Mouse (Mus musculus) frontal cortex, postnatal 36 days (tissue): ENCODE results near the gene Coa6.
"Not testable (repeated sequence)": the region's sequence is repeated elsewhere in the genome, so short reads cannot be mapped to it uniquely, and the experiment has no call there.

Experiments used
- DNase-seq, 2 experiments: peaks; one replicate each; pipeline ENCODE4 v3.0.0; 2022; ENCODE audit warnings: low spot score in 2 of 2

Gene Coa6

DNA sequence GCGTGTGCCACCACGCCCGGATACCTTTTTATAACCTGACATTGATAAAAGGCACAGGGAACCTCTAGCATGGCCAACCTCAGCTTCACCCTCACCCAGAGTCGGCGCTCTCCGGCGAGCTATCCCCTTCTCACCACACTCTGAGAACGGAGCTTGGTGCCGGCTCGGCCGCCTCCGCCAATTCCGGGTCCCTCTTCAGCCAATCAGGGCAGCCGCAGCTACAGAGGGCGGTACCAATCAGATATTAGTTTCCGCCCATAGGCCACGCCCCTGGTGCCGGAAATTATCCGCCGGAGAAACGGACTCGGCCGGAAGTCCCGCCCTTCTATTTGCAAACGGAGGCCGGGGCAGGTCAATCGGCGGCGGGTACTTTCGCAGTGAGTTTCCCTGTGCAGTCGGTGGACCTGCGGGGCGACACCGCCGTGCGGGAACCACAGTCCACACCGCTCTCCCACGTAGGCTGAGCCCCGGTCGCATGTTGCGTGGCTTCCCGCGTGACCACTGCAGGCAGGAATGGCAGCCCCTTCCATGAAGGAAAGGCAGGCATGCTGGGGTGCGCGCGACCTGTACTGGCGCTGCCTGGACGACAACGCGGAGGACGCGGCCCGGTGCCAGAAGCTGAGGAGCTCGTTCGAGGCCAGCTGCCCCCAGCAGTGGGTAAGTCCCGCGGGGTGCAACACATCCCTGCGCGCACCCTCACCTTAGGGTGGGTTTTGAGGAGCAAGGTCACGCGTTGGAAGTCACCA, at the start of gene Coa6:
Coa6 (plus strand) TSS at position 342 of the 746 bp plus-strand sequence.
- peak; percentile 97 to 98 for DNase-seq

DNA sequence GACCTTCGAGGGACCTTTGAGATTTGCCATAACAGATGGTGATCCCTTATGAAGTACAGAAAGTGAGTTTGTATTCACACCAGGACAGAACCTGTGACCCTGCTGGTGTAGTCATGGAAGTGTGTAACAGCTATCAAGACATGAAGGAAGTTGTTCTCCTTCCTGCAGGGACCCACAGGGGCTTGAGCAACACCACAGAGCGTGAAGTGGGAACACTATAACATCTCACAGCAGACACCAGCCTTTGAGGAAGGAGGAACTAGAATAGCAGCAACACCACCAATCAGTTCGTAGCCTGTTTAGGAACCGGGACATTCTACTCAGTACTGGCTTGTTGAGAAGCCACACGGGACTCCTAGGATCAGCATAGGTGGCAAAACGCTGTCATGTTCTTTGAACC, 42.7 kb upstream of the Coa6 start:
- DNase-seq = no peak

- DNase-seq = no peak
These were observed 42.2 kb upstream of the Coa6 start for GRCm38 (mm10) chr8:126380141-126380540.

GRCm38 (mm10) chr8:126381299-126381698, 41.0 kb upstream of the Coa6 start:
- no peak for DNase-seq

GRCm38 (mm10) chr8:126382216-126382615, 40.1 kb upstream of the Coa6 start:
- no peak for DNase-seq

GRCm38 (mm10) chr8:126382749-126383148, 39.6 kb upstream of the Coa6 start:
- peak; percentile 40 to 54 for DNase-seq

- no peak for DNase-seq
These were observed 34.7 kb upstream of the Coa6 start for GRCm38 (mm10) chr8:126387566-126387965.

DNA sequence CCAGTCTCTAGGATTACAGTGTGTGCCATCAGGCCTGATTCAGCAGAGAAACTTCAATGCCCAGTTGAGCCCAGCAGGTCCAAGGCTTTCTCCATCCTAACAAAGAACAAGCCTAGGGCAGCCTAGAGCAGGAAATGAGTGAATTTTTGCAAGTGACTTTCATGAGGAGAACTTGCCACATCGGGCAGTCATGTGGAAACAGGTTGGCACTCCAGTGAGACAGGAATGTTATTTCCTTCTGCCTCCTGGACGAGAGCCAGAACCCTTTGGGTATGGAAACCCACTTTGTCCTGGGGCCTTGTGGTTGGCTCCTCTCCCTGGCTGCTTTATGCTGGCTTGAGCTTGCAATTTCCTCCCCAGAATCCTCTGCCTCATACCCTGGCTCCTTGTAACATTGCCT, 30.8 kb upstream of the Coa6 start:
- no peak for DNase-seq

- DNase-seq = no peak
These were observed 26.9 kb upstream of the Coa6 start for GRCm38 (mm10) chr8:126395386-126395785.

- DNase-seq = no peak
These were observed 26.4 kb upstream of the Coa6 start for GRCm38 (mm10) chr8:126395917-126396316.

GRCm38 (mm10) chr8:126398349-126398748, 24.0 kb upstream of the Coa6 start:
- no peak for DNase-seq

GRCm38 (mm10) chr8:126404550-126404949, 17.8 kb upstream of the Coa6 start:
- DNase-seq = not testable (repeated sequence)

DNA sequence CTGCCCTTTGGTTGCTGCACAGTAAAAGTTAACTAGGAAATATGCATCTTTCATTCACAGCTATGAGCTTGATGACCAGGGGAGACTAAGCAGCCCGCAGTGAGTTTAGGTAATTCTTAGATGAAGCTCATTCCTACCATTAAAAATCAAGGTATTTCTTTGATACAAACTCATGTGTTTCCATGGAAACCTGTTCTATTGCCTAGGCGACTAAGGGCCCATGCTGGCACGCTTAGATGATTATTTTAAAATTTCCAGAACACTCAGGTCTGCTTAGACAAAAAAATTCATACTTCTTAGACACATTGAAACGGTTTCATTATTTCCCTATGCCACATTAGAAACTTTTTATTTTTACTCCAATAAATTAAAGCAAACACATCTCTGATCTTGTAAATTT, 17.3 kb upstream of the Coa6 start:
- no peak for DNase-seq

DNA sequence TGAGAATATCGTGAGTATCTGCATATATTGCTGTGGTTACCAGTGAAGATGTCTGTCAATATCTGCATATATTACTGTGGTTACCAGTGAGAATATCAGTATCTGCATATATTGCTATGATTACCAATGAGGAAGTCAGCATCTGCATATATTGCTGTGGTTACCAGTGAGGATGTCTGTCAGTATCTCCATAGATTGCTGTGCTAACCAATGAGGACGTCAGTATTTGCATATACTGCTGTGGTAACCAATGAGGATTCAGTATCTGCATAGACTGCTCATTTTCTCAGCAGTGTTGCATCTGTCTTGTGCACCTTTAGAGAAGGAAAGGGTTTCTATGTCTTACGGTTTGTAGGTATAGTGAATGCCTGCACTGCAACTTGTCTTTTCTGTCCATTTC, 1.5 kb upstream of the Coa6 start:
- DNase-seq = no peak

DNA sequence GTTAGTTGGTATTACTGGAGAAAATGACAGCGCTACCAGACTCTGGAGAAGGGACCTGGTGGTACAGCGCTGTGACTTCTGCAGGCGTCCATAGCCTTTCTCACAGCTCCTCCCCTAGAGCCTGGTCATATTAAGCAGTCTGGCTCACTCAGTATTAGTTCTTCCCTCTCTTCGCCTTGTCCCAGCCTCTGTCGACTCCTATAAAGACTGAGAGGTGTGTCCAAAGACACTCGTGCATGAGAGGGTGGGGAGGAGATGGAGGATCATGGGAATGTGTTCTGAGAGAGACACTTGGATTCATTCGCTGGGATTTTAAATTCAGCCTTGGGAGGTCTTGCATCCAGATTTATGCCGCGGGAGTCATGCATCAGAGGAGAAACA, 595 bp downstream of the Coa6 start:
- peak in 1 of 2 experiments; percentile 47 for DNase-seq

DNA sequence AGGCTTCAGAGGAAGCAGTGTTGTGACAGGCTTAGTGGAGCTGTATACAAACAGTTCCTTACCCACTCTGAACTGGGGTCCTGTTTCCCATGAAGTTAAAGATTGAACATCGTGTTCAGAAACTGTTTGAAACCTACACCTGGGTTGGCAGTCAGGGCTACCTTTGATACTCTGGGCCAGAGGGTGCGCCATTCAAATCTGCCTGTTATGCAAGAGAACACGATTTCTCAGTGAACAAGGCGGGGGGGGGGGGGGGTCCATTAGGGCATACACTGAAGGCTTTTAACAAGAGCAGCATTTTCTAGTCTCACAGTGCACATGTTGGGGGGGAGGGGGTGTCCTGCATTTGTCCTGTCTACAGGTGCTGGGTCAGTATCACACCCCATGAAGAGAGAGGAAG, 1.8 kb downstream of the Coa6 start:
- DNase-seq = no peak

DNA sequence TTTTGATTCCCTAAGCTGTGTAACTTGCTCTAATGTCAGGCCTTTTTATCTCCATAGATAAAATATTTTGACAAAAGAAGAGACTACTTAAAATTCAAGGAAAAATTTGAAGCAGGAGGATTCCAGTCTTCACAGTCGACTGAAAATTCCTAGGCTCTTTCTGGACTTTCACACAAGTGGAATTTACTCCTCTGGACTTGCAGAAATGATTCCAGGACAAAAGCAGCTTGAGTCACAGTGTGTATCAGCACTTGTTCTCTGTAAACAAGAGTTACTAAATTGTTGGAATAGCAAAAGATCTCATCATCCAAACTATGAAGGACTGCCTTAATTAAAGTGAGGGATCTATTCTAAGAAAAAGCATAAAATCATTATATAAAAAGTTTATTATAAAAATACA, 2.6 kb downstream of the Coa6 start:
- DNase-seq = no peak

DNA sequence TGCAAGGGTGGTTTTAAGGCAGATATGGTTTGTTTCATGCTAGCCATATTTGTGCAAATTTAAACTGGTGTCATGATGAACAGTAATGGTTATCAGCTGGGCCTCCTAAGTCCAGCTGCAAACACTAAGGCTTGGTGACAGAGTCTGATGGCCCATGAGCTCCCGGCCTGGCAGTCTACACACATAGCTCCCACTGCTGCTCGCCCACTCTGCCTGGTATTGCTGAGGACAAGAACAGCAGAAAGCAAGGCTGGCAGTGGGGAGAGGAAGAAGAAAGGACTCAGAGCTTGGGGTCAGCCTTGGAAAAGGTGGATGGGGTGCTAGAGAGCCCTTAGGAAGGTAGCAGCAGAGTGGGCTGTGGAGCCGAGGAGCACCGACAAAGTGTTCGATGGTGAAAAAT, 7.3 kb downstream of the Coa6 start:
- no peak for DNase-seq

DNA sequence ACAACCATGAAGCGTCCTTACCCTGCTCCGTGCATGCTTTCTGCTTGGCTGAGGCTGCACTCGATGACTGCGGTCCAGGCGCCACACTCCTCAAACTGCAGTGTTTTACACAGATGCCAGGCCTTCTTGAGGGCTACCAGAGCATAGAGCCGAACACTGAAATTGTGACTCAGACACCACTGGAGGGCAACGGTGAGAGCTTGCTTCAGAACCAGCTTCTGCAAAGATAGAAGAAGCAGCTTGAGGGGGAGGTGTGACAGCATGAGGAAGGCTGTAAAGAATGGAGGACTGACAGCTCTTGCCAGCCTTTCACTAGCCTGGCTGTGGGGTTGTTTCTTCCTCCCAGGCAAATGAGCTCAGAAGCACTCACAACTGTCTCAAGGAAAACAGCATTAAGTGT, 11.5 kb downstream of the Coa6 start:
- peak; percentile 57 to 70 for DNase-seq

DNA sequence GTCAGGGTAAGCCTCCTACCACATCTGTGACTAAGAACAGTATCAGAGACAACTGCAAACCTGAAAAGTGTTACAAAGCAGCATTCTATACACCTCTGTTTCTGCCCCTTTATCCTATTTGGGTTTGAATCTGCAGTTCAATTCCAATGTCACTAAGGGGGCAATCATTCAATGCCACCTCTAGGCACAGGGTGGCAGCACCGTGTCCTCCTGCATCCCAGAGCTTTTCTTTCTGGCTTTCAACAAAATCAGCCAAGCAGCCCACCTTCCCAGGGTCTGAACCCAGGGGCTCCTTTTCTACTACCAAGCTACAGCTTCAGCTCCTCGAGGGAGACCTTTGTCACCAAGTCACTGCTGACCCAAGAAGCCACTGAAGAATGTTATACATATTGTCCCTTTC, 16.6 kb downstream of the Coa6 start:
- DNase-seq = no peak

- no peak for DNase-seq
These were observed 28.8 kb downstream of the Coa6 start for GRCm38 (mm10) chr8:126451158-126451557.

DNA sequence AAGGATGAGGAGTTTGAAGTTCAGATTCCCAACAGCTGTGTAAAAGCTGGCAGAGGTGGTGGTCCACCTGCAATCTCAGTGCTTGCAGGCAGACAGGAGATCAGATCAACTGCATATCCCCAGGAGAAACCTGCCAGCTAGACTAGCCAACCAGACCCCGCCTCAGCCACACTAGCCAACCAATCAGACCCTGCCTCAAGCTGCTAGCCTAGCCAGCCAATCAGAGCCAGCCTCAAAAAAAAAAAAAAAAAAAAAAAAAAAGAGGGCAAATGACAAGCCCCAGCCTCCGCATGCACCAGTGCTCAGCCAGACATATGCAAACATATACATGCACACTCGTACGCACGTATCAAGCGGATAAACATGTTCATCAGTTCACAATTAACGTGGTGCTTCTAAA, 33.1 kb downstream of the Coa6 start:
- DNase-seq = no peak

DNA sequence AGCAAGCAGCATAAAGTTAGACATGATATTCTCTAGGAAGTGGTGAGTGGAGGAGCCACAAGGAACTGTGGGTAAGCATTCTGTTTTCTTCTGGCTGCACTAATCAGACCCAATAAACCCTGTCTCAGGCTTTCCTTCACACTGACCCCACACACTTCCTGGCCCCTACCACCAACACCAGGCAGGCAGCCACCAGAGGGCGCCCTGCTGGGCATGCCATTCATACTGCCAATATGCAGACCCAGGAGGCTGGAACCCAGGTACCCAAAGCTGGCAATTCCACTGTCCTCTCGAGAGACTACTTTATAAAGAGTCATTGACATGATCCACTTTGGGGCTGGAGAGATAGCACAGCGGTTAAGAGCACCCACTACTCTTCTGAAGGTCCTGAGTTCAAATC, 38.0 kb downstream of the Coa6 start:
- peak in 1 of 2 experiments; percentile 27 for DNase-seq

DNA sequence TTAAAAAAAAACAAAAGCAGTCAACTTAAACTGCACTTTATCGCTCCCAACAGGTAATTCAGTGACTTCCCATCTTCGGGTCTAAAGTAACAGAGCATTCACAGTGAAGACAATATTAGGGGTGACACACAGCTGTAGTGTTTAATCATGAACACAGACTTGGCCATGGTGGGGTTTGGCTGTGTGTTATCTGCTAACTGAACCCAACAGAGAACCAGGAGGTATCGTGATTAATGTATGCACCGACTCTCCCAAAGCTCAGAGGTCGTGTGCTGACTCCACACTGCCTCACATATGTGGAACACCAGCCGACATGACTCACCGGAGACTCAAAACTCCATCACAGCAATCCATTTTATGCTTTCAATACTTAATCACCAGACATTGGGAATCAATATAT, 39.4 kb downstream of the Coa6 start:
- DNase-seq = no peak
